Mouse (Mus musculus): ENCODE results near the gene Gm10487. TPM values are rescaled to one million over a fixed set of nuclear protein-coding genes. Genes with fewer than 3 reads are reported as not detected.
"Not testable (repeated sequence)": the region's sequence is repeated elsewhere in the genome, so short reads cannot be mapped to it uniquely, and the experiment has no call there.

The Gm10487 gene
- polyA plus RNA-seq (2012; rRNA removed) = not detected in 2 replicates

DNA sequence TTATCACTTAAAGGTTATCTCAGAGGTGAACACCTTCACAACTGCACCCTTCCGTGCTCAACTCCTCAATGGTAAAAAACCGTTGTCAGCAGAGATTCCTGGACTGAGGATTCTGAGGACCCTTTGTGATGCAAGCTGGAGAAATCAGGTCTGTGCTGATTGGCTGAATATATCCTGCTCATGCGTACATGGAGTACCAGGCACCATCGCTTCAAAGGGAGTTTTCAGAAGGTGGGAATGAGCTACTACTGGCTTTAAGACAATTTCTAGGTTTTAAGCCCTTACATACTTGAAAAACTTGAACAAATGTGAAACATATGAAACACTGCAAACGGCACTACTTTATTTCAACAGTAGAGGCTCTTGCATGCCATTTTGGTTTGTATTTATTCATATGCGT is at the start of gene Gm10487:
Gm10487 (minus strand) TSS at position 101 of the 400 bp plus-strand sequence.
- H3K27ac ChIP-seq (ENCODE audit: insufficient read depth, low read length); H3K27me3 ChIP-seq (ENCODE audit: control insufficient read depth, insufficient read depth, low read length); H3K4me1 ChIP-seq (ENCODE audit: control insufficient read depth, insufficient read depth, insufficient read length); DNase-seq (ENCODE audit: low read depth in 1 of 2, low spot score in 2 of 2); H3K36me3 ChIP-seq (ENCODE audit: control insufficient read depth, insufficient read depth, low read length); H3K4me3 ChIP-seq (ENCODE audit: extremely low read depth, insufficient read depth, insufficient read length): not testable (repeated sequence)
- WGBS = no CpG with 5 or more reads among the region's 6 CpGs

Measured in spleen, adult 2 months (tissue).